Mouse (Mus musculus): Measurements from ENCODE around the gene Zfp777. TPM values are rescaled to one million over a fixed set of nuclear protein-coding genes. Genes with fewer than 3 reads are reported as not detected.
A peak's percentile ranks its signal among the peaks of the same experiment; 100 is the strongest.

Gene Zfp777
- polyA plus RNA-seq, 1 experiment = 27.6 TPM

- TF ChIP-seq CTCF (IDR thresholded peaks at IDR 0.05; ENCODE audit: borderline replicate concordance, insufficient read depth, low read depth, low read length) (no peak), POLR2A (IDR thresholded peaks at IDR 0.05; ENCODE audit: borderline replicate concordance, insufficient read depth, low read length) (no peak)
- H3K27ac ChIP-seq (ENCODE audit: insufficient read depth, low read length) = no peak overlapping the region
- no peak overlapping the region for H3K4me3 ChIP-seq (replicated peaks; ENCODE audit: insufficient read depth, low read depth, low read length)
- 83% methylated on average over 43 of the region's 43 CpGs for WGBS
- no peaks in the 10 kb centered on the region for H3K27me3 ChIP-seq (ENCODE audit: control insufficient read depth, insufficient read depth, low read length)
- DNase-seq = peak; percentile 63 to 68
- H3K4me1 ChIP-seq (ENCODE audit: control insufficient read depth, insufficient read depth, low read length) = peaks cover 17% of the 10 kb centered on the region; the same call in 1 of the 2 replicates
These were observed 24.2 kb downstream of the Zfp777 start for GRCm38 (mm10) chr6:48024330-48024993.

- TF ChIP-seq CTCF (IDR thresholded peaks at IDR 0.05; ENCODE audit: borderline replicate concordance, insufficient read depth, low read depth, low read length) = no peak
- TF ChIP-seq POLR2A (IDR thresholded peaks at IDR 0.05; ENCODE audit: borderline replicate concordance, insufficient read depth, low read length) = no peak
- 23% methylated on average over 2 of the region's 2 CpGs for WGBS
- no peak overlapping the region for H3K4me3 ChIP-seq (replicated peaks; ENCODE audit: insufficient read depth, low read depth, low read length)
- H3K4me1 ChIP-seq (ENCODE audit: control insufficient read depth, insufficient read depth, low read length) = peaks cover 17% of the 10 kb centered on the region; the same call in 1 of the 2 replicates
- peak overlapping the region; percentile 86 for H3K27ac ChIP-seq (ENCODE audit: insufficient read depth, low read length)
- DNase-seq = peak; percentile 75 to 86
- no peaks in the 10 kb centered on the region for H3K27me3 ChIP-seq (ENCODE audit: control insufficient read depth, insufficient read depth, low read length)
These were observed 26.0 kb downstream of the Zfp777 start for GRCm38 (mm10) chr6:48022672-48023071.

- Histone ChIP-seq H3K27ac (ENCODE audit: insufficient read depth, low read length) (peak overlapping the region; percentile 24; the same call in 1 of the 2 replicates), H3K4me1 (ENCODE audit: control insufficient read depth, insufficient read depth, low read length) (peaks cover 17% of the 10 kb centered on the region; the same call in 1 of the 2 replicates), H3K4me3 (replicated peaks; ENCODE audit: insufficient read depth, low read depth, low read length) (no peak overlapping the region), H3K27me3 (ENCODE audit: control insufficient read depth, insufficient read depth, low read length) (no peaks in the 10 kb centered on the region)
- TF ChIP-seq CTCF (IDR thresholded peaks at IDR 0.05; ENCODE audit: borderline replicate concordance, insufficient read depth, low read depth, low read length) = no peak
- no peak for TF ChIP-seq POLR2A (IDR thresholded peaks at IDR 0.05; ENCODE audit: borderline replicate concordance, insufficient read depth, low read length)
- no peak for DNase-seq
- 23% methylated on average over 1 of the region's 1 CpGs for WGBS
These were observed 27.0 kb downstream of the Zfp777 start for GRCm38 (mm10) chr6:48021678-48022077.

GRCm38 (mm10) chr6:48020006-48020405 is 28.7 kb downstream of the Zfp777 start:
- Histone ChIP-seq H3K4me1 (ENCODE audit: control insufficient read depth, insufficient read depth, low read length) (peaks cover 17% of the 10 kb centered on the region; the same call in 1 of the 2 replicates), H3K27ac (ENCODE audit: insufficient read depth, low read length) (0 out of 2 replicates have a peak overlapping the region, but pooled peaks have one; percentile 4), H3K4me3 (replicated peaks; ENCODE audit: insufficient read depth, low read depth, low read length) (no peak overlapping the region), H3K27me3 (ENCODE audit: control insufficient read depth, insufficient read depth, low read length) (no peaks in the 10 kb centered on the region)
- TF ChIP-seq CTCF (IDR thresholded peaks at IDR 0.05; ENCODE audit: borderline replicate concordance, insufficient read depth, low read depth, low read length) (no peak), POLR2A (IDR thresholded peaks at IDR 0.05; ENCODE audit: borderline replicate concordance, insufficient read depth, low read length) (no peak)
- WGBS = 58% methylated on average over 2 of the region's 2 CpGs
- DNase-seq = peak; percentile 47 to 62

GRCm38 (mm10) chr6:48016841-48017240 is 31.9 kb downstream of the Zfp777 start:
- Histone ChIP-seq H3K4me1 (ENCODE audit: control insufficient read depth, insufficient read depth, low read length) (peaks cover 6% of the 10 kb centered on the region; the same call in 1 of the 2 replicates), H3K27ac (ENCODE audit: insufficient read depth, low read length) (no peak overlapping the region), H3K4me3 (replicated peaks; ENCODE audit: insufficient read depth, low read depth, low read length) (no peak overlapping the region), H3K27me3 (ENCODE audit: control insufficient read depth, insufficient read depth, low read length) (no peaks in the 10 kb centered on the region)
- 95% methylated on average over 9 of the region's 9 CpGs for WGBS
- TF ChIP-seq CTCF (IDR thresholded peaks at IDR 0.05; ENCODE audit: borderline replicate concordance, insufficient read depth, low read depth, low read length) = no peak
- no peak for DNase-seq

- TF ChIP-seq CTCF (IDR thresholded peaks at IDR 0.05; ENCODE audit: borderline replicate concordance, insufficient read depth, low read depth, low read length) = peak; percentile 72
- TF ChIP-seq POLR2A (IDR thresholded peaks at IDR 0.05; ENCODE audit: borderline replicate concordance, insufficient read depth, low read length) = peak; percentile 52; the same call in 1 of the 2 replicates
- peak overlapping the region; percentile 83 for H3K4me3 ChIP-seq (replicated peaks; ENCODE audit: insufficient read depth, low read depth, low read length)
- peaks cover 2% of the 10 kb centered on the region; the same call in 1 of the 2 replicates for H3K4me1 ChIP-seq (ENCODE audit: control insufficient read depth, insufficient read depth, low read length)
- WGBS = 1% methylated on average over 22 of the region's 24 CpGs
- H3K27ac ChIP-seq (ENCODE audit: insufficient read depth, low read length) = peak overlapping the region; percentile 63; the same call in 1 of the 2 replicates
- H3K27me3 ChIP-seq (ENCODE audit: control insufficient read depth, insufficient read depth, low read length) = no peaks in the 10 kb centered on the region
- DNase-seq = peak; percentile 80 to 89
These were observed 32.6 kb downstream of the Zfp777 start for GRCm38 (mm10) chr6:48016090-48016521.

- no peak overlapping the region for H3K27ac ChIP-seq (ENCODE audit: insufficient read depth, low read length)
- DNase-seq = no peak
- H3K4me1 ChIP-seq (ENCODE audit: control insufficient read depth, insufficient read depth, low read length) = no peaks in the 10 kb centered on the region
- 50% methylated on average over 8 of the region's 8 CpGs for WGBS
- H3K4me3 ChIP-seq (replicated peaks; ENCODE audit: insufficient read depth, low read depth, low read length) = no peak overlapping the region
- no peak for TF ChIP-seq POLR2A (IDR thresholded peaks at IDR 0.05; ENCODE audit: borderline replicate concordance, insufficient read depth, low read length)
- TF ChIP-seq CTCF (IDR thresholded peaks at IDR 0.05; ENCODE audit: borderline replicate concordance, insufficient read depth, low read depth, low read length) = no peak
- H3K27me3 ChIP-seq (ENCODE audit: control insufficient read depth, insufficient read depth, low read length) = no peaks in the 10 kb centered on the region
These were observed 38.0 kb downstream of the Zfp777 start for GRCm38 (mm10) chr6:48010727-48011126.

- no peak overlapping the region for H3K4me3 ChIP-seq (replicated peaks; ENCODE audit: insufficient read depth, low read depth, low read length)
- TF ChIP-seq CTCF (IDR thresholded peaks at IDR 0.05; ENCODE audit: borderline replicate concordance, insufficient read depth, low read depth, low read length) (no peak), POLR2A (IDR thresholded peaks at IDR 0.05; ENCODE audit: borderline replicate concordance, insufficient read depth, low read length) (no peak)
- no peaks in the 10 kb centered on the region for H3K27me3 ChIP-seq (ENCODE audit: control insufficient read depth, insufficient read depth, low read length)
- H3K27ac ChIP-seq (ENCODE audit: insufficient read depth, low read length) = no peak overlapping the region
- DNase-seq = no peak
- WGBS = 77% methylated on average over 9 of the region's 9 CpGs
- no peaks in the 10 kb centered on the region for H3K4me1 ChIP-seq (ENCODE audit: control insufficient read depth, insufficient read depth, low read length)
These were observed 53.0 kb downstream of the Zfp777 start for GRCm38 (mm10) chr6:47995661-47996060.
